Mouse (Mus musculus) CD4-positive, CD25-positive, alpha-beta regulatory T cell, adult 4 months (primary cell): ENCODE results near the gene 4930562C15Rik. TPM values are rescaled to one million over a fixed set of nuclear protein-coding genes. Genes with fewer than 3 reads are reported as not detected.
A peak's percentile ranks its signal among the peaks of the same experiment; 100 is the strongest.

ENCODE experiments used
- ATAC-seq: one replicate; pipeline ENCODE4 v1.8.0; 2017
- polyA plus RNA-seq, 2 experiments: library from polyadenylated mRNA; unstranded; fragments of 100-300 nt; shearing (Covaris generic); gene quantifications; one replicate each; pipeline ENCODE4 v1.2.1; 2017

4930562C15Rik gene
- polyA plus RNA-seq, 2 experiments from 2014 or later, result 0.68 to 1.3 TPM

- ATAC-seq, result peak; percentile 88
These were observed 27.8 kb downstream of the 4930562C15Rik start for GRCm38 (mm10) chr16:4862863-4863483.

- ATAC-seq, result no peak
These were observed 28.5 kb downstream of the 4930562C15Rik start for GRCm38 (mm10) chr16:4863742-4864141.

- ATAC-seq, result no peak
These were observed 31.0 kb downstream of the 4930562C15Rik start for GRCm38 (mm10) chr16:4866101-4866695.

DNA sequence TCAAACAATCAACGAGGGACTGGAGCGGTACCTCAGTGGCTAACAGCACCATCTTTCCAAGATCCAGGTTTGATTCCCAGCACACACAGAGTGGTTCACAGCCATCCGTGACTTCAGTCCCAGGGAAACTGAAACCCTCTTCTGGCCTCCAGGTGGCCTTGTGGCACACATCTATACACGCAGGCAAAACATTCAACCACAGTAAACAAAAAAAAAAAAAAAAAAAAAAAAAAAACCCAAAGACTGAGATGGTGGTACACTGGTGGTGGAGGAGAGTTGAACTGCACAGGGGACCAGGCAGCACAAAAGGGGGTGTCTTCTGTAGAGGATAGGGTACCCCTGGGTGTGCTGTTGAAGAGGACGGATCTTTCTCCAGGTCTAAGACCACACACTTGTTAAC, 35.3 kb downstream of the 4930562C15Rik start:
- ATAC-seq, result no peak

DNA sequence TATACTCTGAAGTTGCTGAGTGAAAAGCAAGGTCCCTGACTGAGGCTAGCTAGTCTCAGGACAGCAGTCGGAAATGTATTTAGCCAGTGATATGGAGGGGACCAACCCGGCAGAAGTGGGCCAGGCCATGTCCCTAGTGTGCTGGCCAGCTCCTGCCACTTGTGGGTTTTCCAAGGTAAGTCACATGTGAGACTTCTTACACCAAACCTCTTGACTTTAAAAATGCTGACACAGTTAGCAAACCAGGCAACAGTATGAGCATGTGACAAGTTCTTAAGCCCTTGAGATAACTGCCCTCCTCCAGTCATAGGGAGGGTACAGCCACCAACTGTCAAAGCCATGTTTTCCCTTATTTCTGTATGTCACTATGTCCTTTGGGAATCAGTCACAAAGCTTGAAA, 36.7 kb downstream of the 4930562C15Rik start:
- ATAC-seq, result no peak

- ATAC-seq, result no peak
These were observed 40.2 kb downstream of the 4930562C15Rik start for GRCm38 (mm10) chr16:4875198-4876032.

DNA sequence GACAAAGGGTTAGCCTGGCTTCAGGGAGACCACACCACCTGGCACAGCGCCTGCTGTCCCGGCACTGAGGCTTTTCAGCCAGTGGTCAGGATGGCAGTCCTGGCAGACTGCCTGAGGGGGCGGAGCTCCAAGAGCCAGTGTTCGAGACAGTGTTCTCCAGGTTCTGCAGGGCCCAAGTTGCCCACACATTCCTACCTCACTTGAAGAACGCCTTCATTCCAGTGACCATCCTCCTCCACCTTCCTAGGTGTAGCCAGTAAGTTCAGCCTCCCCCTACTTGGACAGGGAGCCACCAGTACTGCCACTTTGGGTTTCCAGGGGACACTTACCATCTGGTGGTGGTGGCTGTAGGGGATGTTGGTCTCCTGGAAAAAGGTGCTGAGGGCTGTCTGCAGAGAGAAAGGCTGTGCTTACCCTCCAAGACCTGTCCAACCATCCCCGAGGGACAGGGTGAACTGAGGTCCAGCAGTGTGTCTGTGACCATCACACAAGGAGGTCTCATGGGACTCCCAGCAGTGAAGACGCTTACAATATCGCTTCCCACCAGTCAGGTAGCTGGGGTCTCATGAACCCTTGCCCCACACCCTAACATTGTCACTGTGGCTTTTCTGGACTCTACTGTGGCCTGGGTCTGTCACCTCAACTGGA, 40.9 kb downstream of the 4930562C15Rik start:
- no peak for ATAC-seq

DNA sequence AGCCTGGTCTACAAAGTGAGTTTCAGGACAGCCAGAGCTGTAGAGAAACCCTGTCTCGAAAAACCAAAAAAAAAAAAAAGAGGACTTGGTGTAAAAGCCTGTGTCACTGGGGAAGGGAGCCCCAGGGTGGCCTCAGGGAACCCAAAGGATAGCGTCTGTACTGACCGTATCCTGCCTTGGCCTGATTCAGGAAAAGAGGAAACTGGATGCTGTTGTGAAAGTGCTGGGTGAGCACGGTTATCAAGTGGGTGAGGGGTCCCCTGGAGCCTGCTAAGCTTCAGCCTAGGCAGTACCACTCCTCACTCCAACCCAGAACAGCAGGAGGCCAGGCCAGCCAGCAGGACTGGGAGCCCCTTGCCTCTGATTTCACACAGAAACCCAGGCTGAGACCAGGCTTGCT, 42.0 kb downstream of the 4930562C15Rik start:
- ATAC-seq, result no peak

GRCm38 (mm10) chr16:4877701-4878100, 42.5 kb downstream of the 4930562C15Rik start:
- ATAC-seq, result no peak

- peak; percentile 12 for ATAC-seq
These were observed 43.1 kb downstream of the 4930562C15Rik start for GRCm38 (mm10) chr16:4878192-4878885.

- peak; percentile 26 for ATAC-seq
These were observed 44.0 kb downstream of the 4930562C15Rik start for GRCm38 (mm10) chr16:4879101-4879707.

- peak; percentile 48 for ATAC-seq
These were observed 44.5 kb downstream of the 4930562C15Rik start for GRCm38 (mm10) chr16:4879708-4880124.

DNA sequence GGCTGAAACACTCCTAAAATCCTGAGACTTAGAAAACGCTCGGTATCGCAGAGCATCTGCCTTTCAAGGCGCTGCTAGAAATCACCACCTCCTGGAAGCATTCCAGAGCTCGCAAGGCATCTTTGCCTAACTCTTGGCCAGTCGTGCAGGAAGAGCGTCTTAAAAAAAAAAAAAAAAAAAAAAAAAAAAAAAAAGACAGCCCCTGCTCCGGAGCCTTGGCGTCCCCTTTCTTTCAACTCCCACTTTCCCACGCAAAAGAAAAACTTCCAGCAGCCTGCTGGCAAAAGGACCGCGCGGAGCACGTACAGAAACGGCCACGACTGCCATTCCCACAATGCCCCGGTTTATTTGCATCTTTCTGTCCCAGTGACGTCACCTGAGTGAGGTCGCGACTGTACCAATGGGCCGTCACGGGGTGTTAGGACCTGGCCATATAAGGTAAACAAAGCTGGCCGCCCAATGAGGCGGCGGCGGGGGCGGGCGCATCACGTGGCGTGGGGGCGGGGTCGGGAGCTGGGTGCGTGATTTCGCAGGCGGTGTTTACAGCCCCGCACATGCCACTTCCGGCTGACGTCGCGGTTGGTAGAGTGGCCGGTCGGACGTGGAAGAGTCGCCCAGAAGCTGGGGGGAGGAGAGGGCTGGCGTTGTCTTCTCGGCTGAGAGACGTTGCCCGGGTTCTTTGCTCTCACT, 45.1 kb downstream of the 4930562C15Rik start, which contains the start of gene Ubald1:
Gene Ubald1 (minus strand): TSS at position 180 of the 690 bp plus-strand sequence.
- peak; percentile 81 for ATAC-seq

- no peak for ATAC-seq
These were observed 46.5 kb downstream of the 4930562C15Rik start for GRCm38 (mm10) chr16:4881400-4882351.

DNA sequence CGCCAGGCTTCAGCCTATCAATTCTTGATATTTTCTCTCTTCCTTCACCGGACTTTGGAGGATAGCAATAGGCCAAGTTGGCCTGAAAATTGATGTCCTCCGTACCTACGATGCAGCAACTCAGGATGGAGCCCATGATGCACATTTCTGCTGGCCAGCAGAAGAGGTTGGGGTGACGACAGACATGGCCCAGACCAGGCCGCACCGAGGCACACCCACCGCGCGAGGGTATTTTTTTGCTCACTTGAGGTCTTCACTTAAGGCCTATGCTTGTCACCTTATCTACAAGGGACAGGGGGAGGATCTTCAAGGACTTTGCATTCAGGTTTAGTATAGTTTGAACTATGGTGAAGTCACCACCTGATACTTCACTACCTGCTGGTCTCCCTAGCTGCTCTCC, 49.7 kb downstream of the 4930562C15Rik start:
- ATAC-seq, result no peak

- ATAC-seq, result peak; percentile 69
These were observed 50.8 kb downstream of the 4930562C15Rik start, which contains the start of gene Mgrn1 for GRCm38 (mm10) chr16:4885760-4886689. Mgrn1 (plus strand) TSS chr16:4886249.

- ATAC-seq, result no peak
These were observed 51.4 kb downstream of the 4930562C15Rik start for GRCm38 (mm10) chr16:4886690-4887020.

GRCm38 (mm10) chr16:4890201-4890709, 55.0 kb downstream of the 4930562C15Rik start:
- no peak for ATAC-seq

- no peak for ATAC-seq
These were observed 57.0 kb downstream of the 4930562C15Rik start for GRCm38 (mm10) chr16:4892171-4892570.
